Mouse (Mus musculus) neural tube, embryonic 13.5 days (tissue): ENCODE data around the gene Prkn. TPM values are rescaled to one million over a fixed set of nuclear protein-coding genes. Genes with fewer than 3 reads are reported as not detected.
A peak's percentile ranks its signal among the peaks of the same experiment; 100 is the strongest.

Experiments used
- ATAC-seq: fragments of 200-750 bp; cut with Nextera tagmentation; 2 replicates; pipeline ENCODE4 v1.8.0; 2017; ENCODE audit warnings: low read depth, mild to moderate bottlenecking, moderate TSS enrichment, moderate library complexity
- H3K27ac ChIP-seq: fragments of 300-500 bp; sonication (generic); replicated peaks from 2 replicates; pipeline ENCODE4 v1.5.1; 2015; ENCODE audit warnings: moderate library complexity, mild to moderate bottlenecking, inconsistent platforms
- H3K27me3 ChIP-seq: fragments of 300-500 bp; sonication (generic); 2 replicates; pipeline ENCODE4 v1.6.1; 2015; ENCODE audit warnings: mild to moderate bottlenecking, inconsistent platforms
- H3K36me3 ChIP-seq: fragments of 300-500 bp; sonication (generic); 2 replicates; pipeline ENCODE4 v1.6.1; 2015; ENCODE audit warnings: mild to moderate bottlenecking, inconsistent platforms
- H3K4me1 ChIP-seq: fragments of 300-500 bp; sonication (generic); replicated peaks from 2 replicates; pipeline ENCODE4 v1.6.1; 2015; ENCODE audit warnings: inconsistent platforms
- H3K4me2 ChIP-seq: fragments of 300-500 bp; sonication (generic); 2 replicates; pipeline ENCODE4 v1.6.1; 2015; ENCODE audit warnings: inconsistent platforms, mild to moderate bottlenecking, moderate library complexity
- H3K4me3 ChIP-seq: fragments of 300-500 bp; sonication (generic); 2 replicates; pipeline ENCODE4 v1.5.1; 2015; ENCODE audit warnings: mild to moderate bottlenecking, inconsistent platforms
- H3K9ac ChIP-seq: fragments of 300-500 bp; sonication (generic); 2 replicates; pipeline ENCODE4 v1.6.1; 2015; ENCODE audit warnings: moderate library complexity, mild to moderate bottlenecking, inconsistent platforms
- H3K9me3 ChIP-seq: fragments of 300-500 bp; sonication (generic); 2 replicates; pipeline ENCODE4 v1.6.1; 2016; ENCODE audit warnings: inconsistent platforms
- WGBS: fragments of 180-500 bp; shearing (Covaris S2); methylation state at CpG from one replicate; pipeline ENCODE4 v1.1.7; 2015; 5-methylcytosine and 5-hydroxymethylcytosine counted together
- polyA plus RNA-seq: library from polyadenylated mRNA; unstranded; fragments of >200 nt; fragmentation: Nextera tagmentation; extraction: Ambion mirVana; gene quantifications from 2 replicates; pipeline ENCODE4 v1.2.1, GENCODE M21; 2015

Prkn gene
- polyA plus RNA-seq, 1 experiment from 2014 or later, result 3.6 TPM

GRCm38 (mm10) chr17:11030936-11031335, 190.8 kb downstream of the Prkn start:
- H3K27ac ChIP-seq, result no peak overlapping the region
- no peaks in the 10 kb centered on the region for H3K27me3 ChIP-seq
- ATAC-seq, result no peak
- no peak overlapping the region for H3K4me3 ChIP-seq
- no peaks in the 10 kb centered on the region for H3K36me3 ChIP-seq
- no peak overlapping the region for H3K9ac ChIP-seq
- H3K4me1 ChIP-seq, result no peaks in the 10 kb centered on the region
- no peaks in the 10 kb centered on the region for H3K9me3 ChIP-seq
- WGBS, result 86% methylated on average over 4 of the region's 4 CpGs
- no peak overlapping the region for H3K4me2 ChIP-seq

- ATAC-seq, result no peak
- WGBS, result 86% methylated on average over 2 of the region's 2 CpGs
- Histone ChIP-seq H3K27me3 (no peaks in the 10 kb centered on the region), H3K4me3 (no peak overlapping the region), H3K4me2 (no peak overlapping the region), H3K27ac (no peak overlapping the region), H3K4me1 (no peaks in the 10 kb centered on the region), H3K9me3 (no peaks in the 10 kb centered on the region), H3K9ac (no peak overlapping the region), H3K36me3 (no peaks in the 10 kb centered on the region)
Observed at GRCm38 (mm10) chr17:11032366-11032765, 192.2 kb downstream of the Prkn start.

DNA sequence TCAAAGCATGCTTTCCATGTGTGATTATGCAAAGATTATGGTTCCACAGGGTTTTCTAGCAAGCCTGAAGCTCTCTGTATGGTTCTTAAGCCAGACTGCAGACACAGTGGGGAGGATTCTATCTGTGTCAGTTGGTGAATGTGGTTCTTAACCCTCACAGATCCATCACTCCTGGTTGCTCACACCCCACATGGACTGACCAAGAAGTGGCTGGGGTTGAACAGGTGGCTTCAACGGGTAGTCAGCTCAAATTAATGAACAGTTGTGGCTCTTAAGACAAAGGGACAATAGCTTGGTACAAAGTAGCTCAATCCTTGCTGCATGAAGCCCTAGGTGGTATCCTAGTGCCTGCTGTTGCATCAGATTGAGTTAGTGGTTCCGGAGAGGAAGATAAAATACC, 193.4 kb downstream of the Prkn start:
- Histone ChIP-seq H3K4me2 (no peak overlapping the region), H3K4me3 (no peak overlapping the region), H3K27me3 (no peaks in the 10 kb centered on the region), H3K9me3 (no peaks in the 10 kb centered on the region), H3K4me1 (no peaks in the 10 kb centered on the region), H3K27ac (no peak overlapping the region), H3K36me3 (no peaks in the 10 kb centered on the region), H3K9ac (no peak overlapping the region)
- WGBS, result 60% methylated on average over 2 of the region's 2 CpGs
- ATAC-seq, result no peak

- ATAC-seq, result no peak
- Histone ChIP-seq H3K27me3 (no peaks in the 10 kb centered on the region), H3K4me3 (no peak overlapping the region), H3K4me2 (no peak overlapping the region), H3K9ac (no peak overlapping the region), H3K36me3 (no peaks in the 10 kb centered on the region), H3K27ac (no peak overlapping the region), H3K4me1 (no peaks in the 10 kb centered on the region), H3K9me3 (no peaks in the 10 kb centered on the region)
- 92% methylated on average over 1 of the region's 1 CpGs for WGBS
Observed at GRCm38 (mm10) chr17:11038272-11038671, 198.1 kb downstream of the Prkn start.

DNA sequence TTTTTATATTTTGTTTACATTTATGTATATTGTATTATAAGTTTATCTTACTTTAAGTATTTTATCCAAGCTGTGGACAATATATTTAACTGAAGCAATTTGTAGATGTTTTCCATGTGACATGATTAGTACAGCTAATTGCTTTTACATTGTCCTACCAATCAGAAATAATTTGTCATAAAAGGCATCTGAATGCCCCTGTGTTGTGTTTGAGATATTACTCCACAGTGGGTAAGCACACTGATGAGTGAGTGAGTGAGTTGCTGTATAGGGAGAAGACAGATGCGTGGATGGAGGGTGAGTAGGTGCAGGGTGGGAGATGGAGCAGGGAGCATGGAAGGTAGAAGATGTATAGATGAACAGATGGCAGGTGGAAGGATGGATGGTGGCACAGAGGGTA, 218.8 kb downstream of the Prkn start:
- H3K4me1 ChIP-seq, result peaks cover 6% of the 10 kb centered on the region
- no peak overlapping the region for H3K4me3 ChIP-seq
- no peaks in the 10 kb centered on the region for H3K36me3 ChIP-seq
- no peak overlapping the region for H3K9ac ChIP-seq
- WGBS, result 90% methylated on average over 1 of the region's 1 CpGs
- no peaks in the 10 kb centered on the region for H3K9me3 ChIP-seq
- no peak overlapping the region for H3K27ac ChIP-seq
- no peaks in the 10 kb centered on the region for H3K27me3 ChIP-seq
- H3K4me2 ChIP-seq, result no peak overlapping the region
- ATAC-seq, result no peak

DNA sequence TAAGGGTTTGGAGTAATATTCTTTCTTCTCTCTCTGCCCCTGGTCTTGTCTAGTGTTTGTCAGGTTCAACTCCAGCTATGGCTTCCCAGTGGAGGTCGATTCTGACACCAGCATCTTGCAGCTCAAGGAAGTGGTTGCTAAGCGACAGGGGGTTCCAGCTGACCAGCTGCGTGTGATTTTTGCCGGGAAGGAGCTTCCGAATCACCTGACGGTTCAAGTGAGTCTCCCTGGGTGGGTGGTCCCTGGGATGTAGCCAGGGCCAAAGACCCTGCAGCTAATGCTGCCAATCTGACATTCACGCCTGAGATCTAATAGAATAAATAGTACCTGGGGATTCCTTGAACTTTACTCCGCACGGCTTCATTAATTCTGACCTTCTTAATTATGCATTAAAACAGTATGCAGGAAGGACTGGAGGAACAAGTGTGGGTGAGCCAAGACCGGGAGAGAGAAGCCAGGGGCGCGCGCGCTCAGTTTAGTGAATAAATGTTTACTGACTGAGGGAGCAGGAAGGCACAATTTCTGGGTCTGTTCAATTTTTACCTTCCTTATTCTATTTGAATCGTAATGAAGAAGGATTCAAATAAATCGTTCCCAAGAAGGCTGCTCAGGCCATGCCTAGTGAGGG, 227.0 kb downstream of the Prkn start:
- Histone ChIP-seq H3K9ac (no peak overlapping the region), H3K9me3 (no peaks in the 10 kb centered on the region), H3K27me3 (no peaks in the 10 kb centered on the region), H3K4me3 (peak overlapping the region; percentile 14; the same call in 1 of the 2 replicates), H3K4me2 (peak overlapping the region; percentile 48), H3K4me1 (peaks cover 28% of the 10 kb centered on the region), H3K27ac (peak overlapping the region; percentile 82), H3K36me3 (no peaks in the 10 kb centered on the region)
- 3% methylated on average over 16 of the region's 16 CpGs for WGBS
- peak; percentile 59 for ATAC-seq

DNA sequence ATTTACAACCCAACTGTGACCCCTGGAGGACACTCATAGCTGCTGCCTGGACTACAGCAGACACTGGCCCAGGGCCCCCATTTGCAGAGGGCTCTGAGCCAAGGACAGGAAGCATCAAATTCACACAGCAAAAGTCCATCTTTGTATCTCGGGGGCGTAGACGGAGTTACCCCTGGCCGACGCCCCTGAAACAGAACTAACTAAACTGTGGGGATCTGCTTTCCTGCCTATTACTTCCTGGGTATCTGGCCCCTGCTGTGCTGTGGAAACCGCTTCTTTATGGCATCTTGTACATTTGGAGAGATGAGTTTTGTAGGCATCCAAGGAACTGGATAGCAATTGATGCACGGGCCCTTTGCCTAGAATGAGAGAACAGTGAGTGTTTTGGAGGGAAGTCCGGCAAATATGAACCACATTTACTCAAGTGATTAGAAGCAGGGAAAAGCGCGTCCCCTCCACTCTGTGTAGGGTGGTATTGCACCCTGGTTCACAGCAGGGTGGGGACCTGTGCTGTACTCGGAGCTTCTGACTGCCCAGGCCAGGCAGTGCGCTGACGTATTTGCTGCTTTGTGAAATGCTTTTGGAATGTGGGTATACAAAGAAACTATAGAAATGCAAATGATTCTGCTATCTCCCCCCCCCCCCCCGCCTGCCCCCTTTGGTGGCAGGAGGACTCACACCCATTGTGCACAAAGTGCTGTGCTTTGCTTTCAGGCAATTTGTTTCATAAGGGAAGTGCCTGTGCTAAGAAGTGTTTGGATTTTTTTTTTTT, 227.7 kb downstream of the Prkn start:
- Histone ChIP-seq H3K27ac (peak overlapping the region; percentile 82), H3K9ac (no peak overlapping the region), H3K4me1 (peaks cover 28% of the 10 kb centered on the region), H3K36me3 (no peaks in the 10 kb centered on the region), H3K4me2 (peak overlapping the region; percentile 48), H3K4me3 (peak overlapping the region; percentile 0; the same call in 1 of the 2 replicates), H3K9me3 (no peaks in the 10 kb centered on the region), H3K27me3 (no peaks in the 10 kb centered on the region)
- 4% methylated on average over 14 of the region's 14 CpGs for WGBS
- peak; percentile 93 for ATAC-seq

GRCm38 (mm10) chr17:11070996-11071395, 230.8 kb downstream of the Prkn start:
- Histone ChIP-seq H3K9ac (no peak overlapping the region), H3K4me1 (peaks cover 32% of the 10 kb centered on the region), H3K4me3 (no peak overlapping the region), H3K4me2 (no peak overlapping the region), H3K27me3 (no peaks in the 10 kb centered on the region), H3K9me3 (no peaks in the 10 kb centered on the region), H3K36me3 (no peaks in the 10 kb centered on the region), H3K27ac (no peak overlapping the region)
- ATAC-seq, result no peak

DNA sequence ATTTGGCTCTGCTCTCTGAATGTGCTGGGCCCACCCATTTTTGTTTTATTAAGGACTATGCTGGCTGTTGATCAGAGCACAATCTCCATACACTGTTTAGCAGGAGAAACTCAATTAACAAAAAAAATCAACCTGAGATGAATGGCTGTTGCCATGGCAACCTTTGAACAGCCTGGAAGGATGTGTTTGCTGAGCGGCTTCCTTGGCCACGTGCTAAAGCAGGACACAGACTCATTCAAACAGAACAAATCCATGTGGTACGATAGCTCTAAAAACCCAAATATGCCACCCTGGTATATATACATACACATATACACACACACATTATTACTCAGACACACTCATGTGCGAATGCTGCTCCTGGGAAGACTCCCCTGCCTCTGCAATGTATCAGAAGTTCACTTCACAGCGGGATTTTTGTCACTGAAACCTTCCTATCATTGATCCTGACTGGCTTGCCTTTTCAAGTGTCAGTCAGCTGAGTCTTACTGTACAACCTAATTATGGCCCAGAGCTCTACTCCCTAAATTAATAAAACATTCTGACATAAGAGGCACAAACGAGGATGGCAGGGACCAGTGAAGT, 236.2 kb downstream of the Prkn start:
- no peak overlapping the region for H3K4me2 ChIP-seq
- H3K4me1 ChIP-seq, result peaks cover 15% of the 10 kb centered on the region
- 38% methylated on average over 6 of the region's 6 CpGs for WGBS
- H3K27me3 ChIP-seq, result no peaks in the 10 kb centered on the region
- no peak overlapping the region for H3K27ac ChIP-seq
- no peaks in the 10 kb centered on the region for H3K9me3 ChIP-seq
- no peak overlapping the region for H3K4me3 ChIP-seq
- H3K36me3 ChIP-seq, result no peaks in the 10 kb centered on the region
- ATAC-seq, result peak; percentile 23; the same call in 1 of the 2 replicates
- no peak overlapping the region for H3K9ac ChIP-seq

DNA sequence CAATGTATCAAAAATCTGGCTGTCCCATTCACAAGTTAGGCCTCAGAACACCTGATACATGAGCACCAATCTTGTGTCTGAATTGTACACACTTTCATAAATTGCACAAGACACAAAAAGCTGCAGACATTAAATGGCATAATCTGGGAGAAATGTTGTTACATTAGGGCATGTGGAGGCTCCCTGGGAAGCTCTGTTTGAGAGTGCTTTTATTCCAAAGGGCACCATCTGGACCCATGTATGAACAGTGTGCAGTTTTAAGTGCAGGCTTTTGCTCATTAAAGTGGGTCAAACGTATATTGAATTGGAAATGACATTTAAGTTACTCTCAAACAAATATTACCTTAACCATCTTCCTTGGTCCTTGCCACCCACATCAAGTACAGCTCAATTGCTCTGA, 246.3 kb downstream of the Prkn start:
- 53% methylated on average over 1 of the region's 1 CpGs for WGBS
- no peak for ATAC-seq
- no peak overlapping the region; the same call in 1 of the 2 replicates for H3K27ac ChIP-seq

GRCm38 (mm10) chr17:11087088-11087487, 246.9 kb downstream of the Prkn start:
- Histone ChIP-seq H3K4me1 (peaks cover 17% of the 10 kb centered on the region), H3K4me2 (no peak overlapping the region), H3K27me3 (no peaks in the 10 kb centered on the region), H3K9me3 (no peaks in the 10 kb centered on the region), H3K9ac (no peak overlapping the region), H3K27ac (no peak overlapping the region), H3K4me3 (no peak overlapping the region), H3K36me3 (no peaks in the 10 kb centered on the region)
- WGBS, result 62% methylated on average over 5 of the region's 5 CpGs
- no peak for ATAC-seq

More for the DNA sequence above, 246.3 kb downstream of the Prkn start:
- H3K9ac ChIP-seq, result no peak overlapping the region
- H3K36me3 ChIP-seq, result no peaks in the 10 kb centered on the region
- no peaks in the 10 kb centered on the region for H3K9me3 ChIP-seq
- H3K4me3 ChIP-seq, result no peak overlapping the region
- H3K4me2 ChIP-seq, result no peak overlapping the region
- H3K27me3 ChIP-seq, result no peaks in the 10 kb centered on the region
- peaks cover 17% of the 10 kb centered on the region for H3K4me1 ChIP-seq

GRCm38 (mm10) chr17:11087823-11088222, 247.6 kb downstream of the Prkn start:
- Histone ChIP-seq H3K9ac (no peak overlapping the region), H3K36me3 (no peaks in the 10 kb centered on the region), H3K27me3 (no peaks in the 10 kb centered on the region), H3K9me3 (no peaks in the 10 kb centered on the region), H3K4me1 (peaks cover 20% of the 10 kb centered on the region), H3K4me2 (peak overlapping the region; percentile 9; the same call in 1 of the 2 replicates), H3K4me3 (no peak overlapping the region), H3K27ac (peak overlapping the region; percentile 72)
- ATAC-seq, result peak; percentile 71
- 22% methylated on average over 8 of the region's 8 CpGs for WGBS
